Mouse (Mus musculus) midbrain, embryonic 15.5 days (tissue): ENCODE measurements around the gene Hcn2. TPM values are rescaled to one million over a fixed set of nuclear protein-coding genes. Genes with fewer than 3 reads are reported as not detected.
"Not testable (repeated sequence)": the region's sequence is repeated elsewhere in the genome, so short reads cannot be mapped to it uniquely, and the experiment has no call there.

ENCODE experiments used
- ATAC-seq: fragments of 200-750 bp; cut with Nextera tagmentation; replicated peaks from 2 replicates; pipeline ENCODE4 v1.8.0; 2017; ENCODE audit warnings: moderate TSS enrichment
- H3K27ac ChIP-seq: fragments of 300-500 bp; sonication (generic); 2 replicates; pipeline ENCODE4 v1.5.1; 2015; ENCODE audit warnings: mild to moderate bottlenecking, inconsistent platforms
- H3K27me3 ChIP-seq: fragments of 300-500 bp; sonication (generic); replicated peaks from 2 replicates; pipeline ENCODE4 v1.6.1; 2015; ENCODE audit warnings: inconsistent platforms
- H3K36me3 ChIP-seq: fragments of 300-500 bp; sonication (generic); replicated peaks from 2 replicates; pipeline ENCODE4 v1.6.1; 2015; ENCODE audit warnings: inconsistent platforms
- H3K4me1 ChIP-seq: fragments of 300-500 bp; sonication (generic); 2 replicates; pipeline ENCODE4 v1.6.1; 2015; ENCODE audit warnings: inconsistent platforms
- H3K4me2 ChIP-seq: fragments of 300-500 bp; sonication (generic); 2 replicates; pipeline ENCODE4 v1.6.1; 2015; ENCODE audit warnings: inconsistent platforms, mild to moderate bottlenecking, moderate library complexity
- H3K4me3 ChIP-seq: fragments of 300-500 bp; sonication (generic); 2 replicates; pipeline ENCODE4 v1.5.1; 2015; ENCODE audit warnings: mild to moderate bottlenecking, inconsistent platforms
- H3K9ac ChIP-seq: fragments of 300-500 bp; sonication (generic); 2 replicates; pipeline ENCODE4 v1.6.1; 2015; ENCODE audit warnings: mild to moderate bottlenecking, inconsistent platforms
- H3K9me3 ChIP-seq: fragments of 300-500 bp; sonication (generic); 2 replicates; pipeline ENCODE4 v1.6.1; 2016; ENCODE audit warnings: inconsistent platforms
- WGBS: fragments of 180-500 bp; shearing (Covaris S2); methylation state at CpG from one replicate; pipeline ENCODE4 v1.1.7; 2015; ENCODE audit warnings: mixed read lengths; 5-methylcytosine and 5-hydroxymethylcytosine counted together
- polyA plus RNA-seq: library from polyadenylated mRNA; unstranded; fragments of >200 nt; fragmentation: Nextera tagmentation; extraction: Ambion mirVana; gene quantifications from 2 replicates; pipeline ENCODE4 v1.2.1, GENCODE M21; 2015

Hcn2 gene
- polyA plus RNA-seq, 1 experiment from 2014 or later, result 1.3 TPM

DNA sequence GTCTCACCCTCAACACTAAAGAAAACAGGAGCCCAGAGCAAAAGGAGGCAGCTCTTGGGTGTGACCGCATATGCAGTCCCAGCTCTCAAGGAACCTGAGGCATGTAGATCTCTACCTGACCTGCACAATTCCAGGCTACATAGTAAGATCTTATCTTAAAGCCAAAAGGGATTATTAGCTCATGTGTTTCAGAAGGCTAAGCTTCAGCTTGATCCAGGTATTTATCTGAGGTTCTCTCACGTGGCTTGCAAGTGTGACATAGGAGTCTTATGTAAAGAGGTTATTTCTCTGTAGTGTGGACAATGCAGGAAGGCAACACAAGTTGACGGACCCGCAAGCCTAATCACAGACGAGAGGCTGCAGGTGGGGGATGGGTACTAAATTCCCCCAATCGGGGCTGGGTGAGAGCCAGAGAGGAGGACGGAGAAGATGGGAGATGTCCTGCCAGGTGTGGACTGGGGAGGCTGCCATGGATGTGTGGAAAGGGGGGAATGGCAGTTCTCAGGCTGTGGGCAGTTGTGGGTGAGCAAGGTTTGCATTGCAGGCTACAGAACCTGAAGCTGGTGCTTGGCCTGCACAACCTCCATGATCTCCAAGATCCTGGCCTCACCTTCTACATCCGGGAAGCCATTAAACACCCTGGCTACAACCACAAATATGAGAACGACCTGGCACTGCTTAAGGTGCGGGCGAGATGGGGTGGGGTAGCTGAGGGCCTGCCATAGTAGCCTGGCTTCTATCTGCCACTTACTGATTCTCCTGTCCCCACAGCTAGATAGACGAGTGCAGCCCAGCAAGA lies 22.7 kb upstream of the Hcn2 start:
- no peak overlapping the region for H3K27ac ChIP-seq
- no peaks in the 10 kb centered on the region for H3K4me1 ChIP-seq
- H3K9ac ChIP-seq, result no peak overlapping the region
- H3K9me3 ChIP-seq, result no peaks in the 10 kb centered on the region
- whole genome bisulfite sequencing, result 81% methylated on average over 12 of the region's 12 CpGs
- H3K4me3 ChIP-seq, result no peak overlapping the region
- ATAC-seq, result no peak
- 0 out of 2 replicates have a peak, but pooled peaks cover 3% of the 10 kb centered on the region for H3K36me3 ChIP-seq
- no peak overlapping the region for H3K4me2 ChIP-seq
- no peaks in the 10 kb centered on the region for H3K27me3 ChIP-seq

GRCm38 (mm10) chr10:79694379-79694655 lies 22.1 kb upstream of the Hcn2 start:
- Histone ChIP-seq H3K27ac (no peak overlapping the region), H3K9me3 (no peaks in the 10 kb centered on the region), H3K4me2 (no peak overlapping the region), H3K27me3 (no peaks in the 10 kb centered on the region), H3K36me3 (no peaks in the 10 kb centered on the region), H3K4me1 (no peaks in the 10 kb centered on the region), H3K9ac (no peak overlapping the region), H3K4me3 (no peak overlapping the region)
- WGBS, result 88% methylated on average over 6 of the region's 6 CpGs
- ATAC-seq, result no peak

DNA sequence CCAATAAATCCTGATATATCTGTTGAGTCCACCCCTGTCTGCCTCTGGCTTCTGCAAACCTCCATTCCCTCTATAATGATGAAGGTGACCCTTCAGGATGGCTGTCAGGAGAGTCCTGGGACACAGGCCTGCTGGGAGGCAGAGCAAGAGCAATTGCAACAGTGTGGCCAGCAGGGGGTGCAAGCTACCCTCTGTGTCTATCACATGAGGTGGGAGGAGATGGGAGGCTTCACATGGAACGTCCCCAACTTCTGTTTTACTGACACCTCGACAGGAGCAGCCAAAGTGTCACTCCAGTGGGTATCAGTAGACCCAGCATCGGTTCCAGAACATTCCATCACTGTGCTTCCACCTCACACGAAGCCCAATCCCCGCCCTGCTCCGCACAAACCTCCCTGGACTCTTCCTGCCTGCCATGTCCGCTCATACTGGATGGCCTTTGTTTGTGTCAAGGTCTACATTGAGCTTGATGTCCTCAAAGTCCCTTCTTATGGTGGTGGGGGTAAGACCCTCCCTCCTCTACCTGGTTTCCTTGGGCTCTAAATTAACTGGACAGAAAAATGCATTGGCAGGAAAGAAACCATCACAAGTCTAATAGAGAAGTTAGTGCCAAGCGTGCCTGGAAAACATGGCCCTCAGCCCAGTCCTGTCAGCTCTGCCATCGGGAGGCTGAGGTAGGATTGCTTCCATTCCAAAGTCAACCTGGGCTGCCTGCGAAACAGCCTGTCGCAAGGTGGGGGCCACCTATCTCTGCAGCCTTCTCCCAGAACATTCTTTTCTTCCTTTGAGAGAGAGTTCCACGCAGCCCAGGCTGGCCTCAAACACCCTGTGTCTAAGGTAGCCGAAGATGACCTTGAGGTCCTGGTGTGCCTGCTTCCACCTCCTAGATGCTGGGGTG lies 21.0 kb upstream of the Hcn2 start:
- no peak for ATAC-seq
- H3K4me2 ChIP-seq, result no peak overlapping the region
- no peaks in the 10 kb centered on the region for H3K4me1 ChIP-seq
- H3K27ac ChIP-seq, result no peak overlapping the region
- no peaks in the 10 kb centered on the region for H3K9me3 ChIP-seq
- H3K4me3 ChIP-seq, result no peak overlapping the region
- no peaks in the 10 kb centered on the region for H3K27me3 ChIP-seq
- no peaks in the 10 kb centered on the region for H3K36me3 ChIP-seq
- H3K9ac ChIP-seq, result no peak overlapping the region
- WGBS, result 69% methylated on average over 13 of the region's 13 CpGs

DNA sequence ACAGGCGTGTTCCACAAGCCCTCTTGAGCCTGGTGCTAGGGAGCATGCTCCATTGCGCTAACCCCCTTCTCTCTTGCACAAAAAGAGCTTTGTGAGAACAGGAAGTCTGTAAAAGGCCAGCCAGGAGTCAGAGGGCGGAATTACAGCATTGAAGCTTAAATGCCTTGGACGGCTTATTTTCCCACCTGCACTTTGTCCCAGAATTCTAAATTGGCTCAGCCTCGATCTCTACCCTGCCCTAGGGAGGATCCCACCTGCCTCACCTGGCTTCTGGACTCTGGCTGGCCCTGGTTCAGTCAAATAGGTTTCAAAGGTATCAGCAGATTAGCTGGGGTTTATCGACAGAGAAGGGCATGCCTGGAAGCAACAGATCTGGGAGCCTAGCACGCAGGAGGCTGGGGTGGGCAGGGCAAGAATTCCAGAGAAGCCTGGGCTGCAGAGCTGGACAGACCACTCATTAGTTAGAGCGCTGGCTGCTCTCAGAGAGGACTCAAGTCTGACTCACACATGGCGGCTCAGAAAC lies 20.2 kb upstream of the Hcn2 start:
- Histone ChIP-seq H3K4me3 (no peak overlapping the region), H3K36me3 (no peaks in the 10 kb centered on the region), H3K9ac (no peak overlapping the region), H3K27me3 (no peaks in the 10 kb centered on the region), H3K4me2 (no peak overlapping the region), H3K9me3 (no peaks in the 10 kb centered on the region), H3K27ac (no peak overlapping the region), H3K4me1 (no peaks in the 10 kb centered on the region)
- no peak for ATAC-seq
- 69% methylated on average over 9 of the region's 9 CpGs for WGBS

DNA sequence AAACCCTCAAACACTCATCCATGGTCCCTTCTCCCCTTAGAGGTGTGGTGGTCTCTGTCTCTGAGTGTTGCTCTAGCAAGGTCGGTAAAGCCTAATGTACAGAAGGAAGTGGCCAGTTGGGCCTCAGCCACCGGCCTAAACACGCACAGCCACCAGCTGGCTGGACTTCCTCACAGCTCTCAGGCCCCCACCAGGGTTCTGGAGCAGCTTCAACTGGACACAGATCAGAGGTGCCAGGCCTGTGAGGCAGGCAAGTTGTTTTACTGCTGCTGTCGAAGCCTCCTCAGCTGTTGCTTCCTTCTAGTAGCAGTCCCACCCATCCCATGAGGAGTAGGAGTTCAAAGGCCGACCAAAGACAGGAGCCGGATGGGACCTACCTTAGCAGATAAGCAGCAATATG lies 18.5 kb upstream of the Hcn2 start:
- no peaks in the 10 kb centered on the region for H3K36me3 ChIP-seq
- H3K4me3 ChIP-seq, result no peak overlapping the region
- ATAC-seq, result no peak
- H3K27ac ChIP-seq, result no peak overlapping the region
- H3K9ac ChIP-seq, result no peak overlapping the region
- H3K27me3 ChIP-seq, result no peaks in the 10 kb centered on the region
- no peaks in the 10 kb centered on the region for H3K9me3 ChIP-seq
- no peak overlapping the region for H3K4me2 ChIP-seq
- 79% methylated on average over 6 of the region's 6 CpGs for WGBS
- H3K4me1 ChIP-seq, result no peaks in the 10 kb centered on the region

DNA sequence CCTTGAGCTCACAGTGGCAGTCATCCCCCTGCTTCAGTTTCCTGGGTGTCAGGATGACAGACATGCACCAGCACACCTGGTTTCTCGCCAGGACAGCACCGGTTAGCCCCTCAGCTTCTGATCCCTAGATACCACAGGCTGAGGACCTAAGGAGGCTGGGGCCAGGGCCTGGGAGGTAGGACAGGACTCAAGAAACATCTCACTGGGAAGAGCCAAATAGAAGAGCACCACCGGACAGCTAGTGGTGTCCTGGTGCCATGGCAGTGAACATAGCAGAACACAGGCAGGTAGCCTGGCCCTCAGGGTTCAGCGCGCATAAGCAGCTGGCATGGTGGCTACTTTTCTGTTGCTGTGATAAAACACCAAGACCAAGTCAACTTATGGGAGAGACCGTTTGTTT lies 18.0 kb upstream of the Hcn2 start:
- no peak for ATAC-seq
- Histone ChIP-seq H3K36me3 (no peaks in the 10 kb centered on the region), H3K4me1 (no peaks in the 10 kb centered on the region)

GRCm38 (mm10) chr10:79700676-79701075 lies 15.8 kb upstream of the Hcn2 start:
- 53% methylated on average over 7 of the region's 7 CpGs for WGBS
- ATAC-seq, result no peak
- no peak overlapping the region for H3K4me3 ChIP-seq

More for the DNA sequence above, 18.0 kb upstream of the Hcn2 start:
- WGBS, result 94% methylated on average over 6 of the region's 6 CpGs
- no peak overlapping the region for H3K9ac ChIP-seq
- no peak overlapping the region for H3K4me2 ChIP-seq
- no peak overlapping the region for H3K27ac ChIP-seq
- H3K27me3 ChIP-seq, result no peaks in the 10 kb centered on the region
- H3K9me3 ChIP-seq, result no peaks in the 10 kb centered on the region
- H3K4me3 ChIP-seq, result no peak overlapping the region

GRCm38 (mm10) chr10:79701443-79702129 lies 14.8 kb upstream of the Hcn2 start:
- Histone ChIP-seq H3K27me3 (no peaks in the 10 kb centered on the region), H3K36me3 (no peaks in the 10 kb centered on the region), H3K4me3 (no peak overlapping the region), H3K9ac (no peak overlapping the region), H3K9me3 (no peaks in the 10 kb centered on the region), H3K27ac (no peak overlapping the region), H3K4me1 (peaks cover 17% of the 10 kb centered on the region), H3K4me2 (no peak overlapping the region)
- WGBS, result 71% methylated on average over 10 of the region's 10 CpGs
- no peak for ATAC-seq

More at GRCm38 (mm10) chr10:79700676-79701075, 15.8 kb upstream of the Hcn2 start:
- H3K9ac ChIP-seq, result no peak overlapping the region
- no peak overlapping the region for H3K4me2 ChIP-seq
- H3K27me3 ChIP-seq, result no peaks in the 10 kb centered on the region
- peaks cover 8% of the 10 kb centered on the region for H3K4me1 ChIP-seq
- H3K36me3 ChIP-seq, result no peaks in the 10 kb centered on the region
- H3K27ac ChIP-seq, result no peak overlapping the region
- no peaks in the 10 kb centered on the region for H3K9me3 ChIP-seq

DNA sequence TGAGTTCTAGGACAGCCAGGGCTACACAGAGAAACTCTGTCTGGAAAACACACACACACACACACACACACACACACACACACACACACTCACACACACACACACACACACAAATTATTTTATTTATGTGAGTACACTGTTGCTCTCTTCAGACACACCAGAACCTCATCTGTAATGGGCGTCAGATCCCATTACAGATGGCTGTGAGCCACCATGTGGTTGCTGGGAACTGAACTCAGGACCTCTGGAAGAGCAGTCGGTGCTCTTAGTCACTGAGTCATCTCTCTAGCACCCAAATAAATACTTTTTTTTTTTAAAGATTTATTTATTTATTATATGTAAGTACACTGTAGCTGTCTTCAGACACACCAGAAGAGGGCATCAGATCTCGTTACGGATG lies 13.5 kb upstream of the Hcn2 start:
- peaks cover 30% of the 10 kb centered on the region for H3K4me1 ChIP-seq
- H3K4me3 ChIP-seq, H3K27ac ChIP-seq, H3K9me3 ChIP-seq, H3K36me3 ChIP-seq, H3K4me2 ChIP-seq, H3K9ac ChIP-seq, H3K27me3 ChIP-seq, ATAC-seq: not testable (repeated sequence)
- WGBS, result 82% methylated on average over 4 of the region's 4 CpGs

DNA sequence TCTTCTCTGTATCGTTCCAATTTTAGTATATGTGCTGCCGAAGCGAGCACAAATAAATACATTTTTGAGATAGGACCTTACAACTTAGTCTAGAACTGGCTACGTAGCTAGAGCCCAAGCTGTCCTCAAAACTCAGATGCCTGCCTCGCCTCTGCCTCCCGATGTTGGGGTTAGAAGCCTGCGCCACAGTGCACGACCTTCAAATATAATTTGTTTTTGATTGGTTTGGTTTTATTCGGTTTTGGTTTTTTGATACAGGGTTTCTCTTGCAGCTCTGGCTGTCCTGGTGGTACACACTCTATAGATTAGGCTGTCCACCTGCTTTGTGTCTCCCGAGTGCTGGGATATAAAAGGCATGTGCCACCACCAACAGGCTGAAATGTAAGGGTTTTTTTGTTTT lies 12.9 kb upstream of the Hcn2 start:
- 75% methylated on average over 10 of the region's 10 CpGs for WGBS
- Histone ChIP-seq H3K27me3 (no peaks in the 10 kb centered on the region), H3K4me3 (peak overlapping the region; percentile 65), H3K4me2 (peak overlapping the region; percentile 85), H3K9me3 (no peaks in the 10 kb centered on the region), H3K4me1 (peaks cover 30% of the 10 kb centered on the region), H3K9ac (peak overlapping the region; percentile 38; the same call in 1 of the 2 replicates), H3K27ac (peak overlapping the region; percentile 85), H3K36me3 (no peaks in the 10 kb centered on the region)
- ATAC-seq, result peak; percentile 10; the same call in 1 of the 2 replicates

DNA sequence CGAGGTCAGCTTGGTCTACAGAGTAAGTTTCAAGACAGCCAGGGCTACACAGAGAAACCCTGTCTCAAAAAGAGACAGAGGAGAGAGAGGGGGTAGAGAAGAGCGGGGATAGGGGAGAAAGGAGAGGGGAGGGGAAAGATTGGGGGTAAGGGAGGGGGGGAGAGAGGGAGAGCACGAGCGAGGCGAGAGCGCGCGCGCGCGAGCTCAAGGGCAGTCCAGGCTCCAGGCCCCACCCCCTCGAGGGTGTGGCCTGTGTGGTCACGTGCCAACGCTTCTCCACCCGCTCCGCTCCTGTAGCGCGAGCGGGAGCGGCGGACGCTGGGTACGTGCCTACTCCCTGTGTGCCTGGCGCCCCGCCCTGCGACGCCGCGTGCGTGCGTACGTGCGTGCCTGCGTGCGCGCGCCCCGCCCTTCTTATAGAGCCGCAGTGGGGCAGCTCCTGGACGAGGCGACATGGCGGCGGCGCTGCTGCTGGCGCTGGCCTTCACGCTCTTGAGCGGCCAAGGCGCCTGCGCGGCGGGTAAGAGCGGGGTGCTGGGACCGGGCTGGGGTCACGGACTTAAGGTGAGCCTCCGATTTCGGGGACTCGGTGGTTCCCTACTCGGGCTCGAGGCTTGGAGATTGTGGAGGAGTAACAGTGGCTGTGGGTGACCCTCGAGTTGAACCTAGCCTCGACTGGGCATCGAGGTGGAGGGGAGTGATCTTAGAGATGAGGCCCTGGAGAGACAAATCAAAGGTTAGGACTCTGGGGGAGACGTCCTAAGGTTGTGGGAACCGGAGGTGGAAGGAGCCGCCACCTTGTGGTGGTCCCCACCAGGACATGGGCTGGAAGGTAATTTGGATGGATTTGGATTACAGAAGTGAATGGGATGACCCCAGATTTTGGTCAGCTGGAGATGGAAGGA lies 12.1 kb upstream of the Hcn2 start, which contains the start of gene Bsg:
Gene Bsg (plus strand): TSS at position 427 of the 905 bp plus-strand sequence.
- Histone ChIP-seq H3K27ac (peak within 1 kb of the TSS; percentile 85), H3K4me3 (peak within 1 kb of the TSS; percentile 65), H3K9ac (peak within 1 kb of the TSS; percentile 76), H3K4me2 (peak within 1 kb of the TSS; percentile 85), H3K4me1 (peaks cover 30% of the 10 kb centered on the region), H3K9me3 (no peaks in the 10 kb centered on the region), H3K36me3 (no peaks in the 10 kb centered on the region), H3K27me3 (no peaks in the 10 kb centered on the region)
- ATAC-seq, result peak; percentile 96
- WGBS, result under 1% methylated on average over 60 of the region's 65 CpGs
